Mouse (Mus musculus): Measurements from ENCODE around the gene Ahsa2.
"Not testable (repeated sequence)": the region's sequence is repeated elsewhere in the genome, so short reads cannot be mapped to it uniquely, and the experiment has no call there.

DNA sequence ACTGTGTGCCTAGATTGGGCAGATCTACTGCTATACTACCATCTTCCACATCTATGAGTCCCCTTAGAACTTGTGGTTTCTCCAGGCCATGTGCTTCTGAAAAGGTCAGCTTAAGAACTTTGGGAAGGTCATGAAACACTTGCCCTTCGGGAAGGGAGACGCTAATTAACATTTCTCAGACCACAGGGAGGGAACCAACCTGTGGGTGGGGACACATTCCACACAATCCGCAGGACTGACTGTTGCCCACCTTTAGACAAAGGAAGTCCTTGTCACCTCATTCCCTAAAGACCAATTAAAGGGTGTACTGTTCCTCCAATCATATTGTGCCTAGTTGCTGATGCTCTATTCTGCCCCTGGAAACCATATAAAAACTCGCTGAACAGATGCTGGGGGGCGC lies 7.0 kb upstream of the Ahsa2 start:
- not testable (repeated sequence) for TF ChIP-seq CTCF (conservative IDR thresholded peaks at IDR 0.05; ENCODE audit: low read length); NANOG (IDR thresholded peaks at IDR 0.05; ENCODE audit: borderline replicate concordance, low read length); POU5F1 (IDR thresholded peaks at IDR 0.05; ENCODE audit: borderline replicate concordance, low read length)
